Mouse (Mus musculus): Measurements from ENCODE around the gene Entpd7.

Gene Entpd7

GRCm38 (mm10) chr19:43771499-43771969 is 82.1 kb downstream of the Entpd7 start:
- no peak for DNase-seq (ENCODE audit: low read depth)

GRCm38 (mm10) chr19:43772311-43772710 is 82.8 kb downstream of the Entpd7 start:
- DNase-seq (ENCODE audit: low read depth) = no peak

GRCm38 (mm10) chr19:43775433-43775832 is 86.0 kb downstream of the Entpd7 start:
- no peak for DNase-seq (ENCODE audit: low read depth)

- no peak for DNase-seq (ENCODE audit: low read depth)
Measured at GRCm38 (mm10) chr19:43776561-43776960, 87.1 kb downstream of the Entpd7 start.

GRCm38 (mm10) chr19:43777308-43777707 is 87.8 kb downstream of the Entpd7 start:
- DNase-seq (ENCODE audit: low read depth) = no peak

GRCm38 (mm10) chr19:43780391-43780790 is 90.9 kb downstream of the Entpd7 start:
- no peak for DNase-seq (ENCODE audit: low read depth)

GRCm38 (mm10) chr19:43781980-43782379 is 92.5 kb downstream of the Entpd7 start, which contains the start of gene Abcc2:
Gene Abcc2 (plus strand): TSS chr19:43782192.
- DNase-seq (ENCODE audit: low read depth) = no peak
